ENCODE assay signal across 8 mouse cellular contexts in the genomic region with DNA sequence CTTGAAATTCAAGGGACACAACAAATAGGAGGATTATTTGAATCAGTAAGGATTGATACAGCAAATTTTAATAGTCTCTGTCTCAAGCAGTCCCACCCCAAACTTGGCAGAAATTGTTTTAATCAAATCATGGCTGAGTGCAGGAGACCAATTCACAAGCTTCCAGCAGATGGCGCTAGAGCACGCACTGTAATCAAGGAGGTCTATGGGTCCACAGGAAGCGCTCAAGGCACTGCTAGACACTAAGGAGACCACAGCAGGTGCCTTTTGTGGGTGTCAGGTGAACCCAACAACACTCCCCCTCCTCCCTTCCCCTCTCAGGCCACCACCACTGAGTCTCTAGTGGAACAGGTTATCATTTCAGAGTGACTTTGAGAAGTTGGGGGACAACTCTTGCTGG.
DNase-seq lines count a peak whose midpoint lies in the region; ATAC-seq and TF ChIP-seq lines count a peak whose summit lies in the region.

No protein-coding gene starts in this region.

- no peak overlapping the region for H3K27ac ChIP-seq in heart, adult 2 months
- H3K27ac ChIP-seq in forebrain, embryonic 13.5 days: no peak overlapping the region
- H3K27ac ChIP-seq in hindbrain, postnatal 0 days: no peak overlapping the region
- no peak overlapping the region for H3K27ac ChIP-seq in midbrain, embryonic 14.5 days (replicated peaks; ENCODE audit: low read depth, low read length)

- 4% methylated on average over 3 of the region's 3 CpGs for WGBS in heart, adult 2 months
- 1% methylated on average over 3 of the region's 3 CpGs for WGBS in forebrain, embryonic 13.5 days
- 3% methylated on average over 3 of the region's 3 CpGs for WGBS in hindbrain, postnatal 0 days
- WGBS in midbrain, embryonic 14.5 days: 0% methylated on average over 3 of the region's 3 CpGs

- TF ChIP-seq CTCF in heart, adult 2 months (IDR thresholded peaks at IDR 0.05): peak; percentile 82
- TF ChIP-seq CTCF in brain, embryonic 14.5 days (IDR thresholded peaks at IDR 0.05; ENCODE audit: borderline replicate concordance, extremely low read depth, insufficient read depth, insufficient read length): peak; percentile 93
- peak; percentile 96 for TF ChIP-seq CTCF in hindbrain, postnatal 0 days (IDR thresholded peaks at IDR 0.05; ENCODE audit: low read depth)

- H3K9me3 ChIP-seq in forebrain, embryonic 13.5 days (replicated peaks): no peaks in the 10 kb centered on the region
- H3K9me3 ChIP-seq in hindbrain, postnatal 0 days (ENCODE audit: low read length): no peaks in the 10 kb centered on the region
- H3K9me3 ChIP-seq in midbrain, embryonic 14.5 days (ENCODE audit: control insufficient read depth, low read length): 0 out of 2 replicates have a peak, but pooled peaks cover 3% of the 10 kb centered on the region

- no peak for TF ChIP-seq POLR2A in heart, adult 2 months (IDR thresholded peaks at IDR 0.05; ENCODE audit: insufficient read depth, low read depth, low read length)
- no peak for TF ChIP-seq POLR2A in brain, embryonic 14.5 days (IDR thresholded peaks at IDR 0.05; ENCODE audit: borderline replicate concordance, extremely low read depth, insufficient read depth, insufficient read length, poor library complexity, severe bottlenecking)

- H3K4me3 ChIP-seq in heart, adult 2 months: no peak overlapping the region
- no peak overlapping the region for H3K4me3 ChIP-seq in forebrain, embryonic 13.5 days
- no peak overlapping the region for H3K4me3 ChIP-seq in hindbrain, postnatal 0 days (ENCODE audit: low read length)
- no peak overlapping the region for H3K4me3 ChIP-seq in midbrain, embryonic 14.5 days (replicated peaks; ENCODE audit: low read depth, low read length)

- intact Hi-C loops in heart, adult 2 months (cut with DNase I): loop anchor here (1.0 kb wide), 1 partner anchor 647 kb away; no protein-coding TSS in a partner anchor
- intact Hi-C loops in heart, postnatal 25 days (cut with DNase I): loop anchor here (2.0 to 5.0 kb wide), 2 partner anchors 447 to 647 kb away; no protein-coding TSS in a partner anchor
- intact Hi-C loops in left cerebral cortex, postnatal 14 days (cut with DNase I): loop anchor here (10.0 kb wide), 2 partner anchors 385 to 645 kb away; no protein-coding TSS in a partner anchor

- TF ChIP-seq EP300 in heart, adult 2 months (IDR thresholded peaks at IDR 0.05; ENCODE audit: insufficient read depth, low read depth, low read length): no peak

- H3K27me3 ChIP-seq in heart, adult 2 months (ENCODE audit: control insufficient read depth, insufficient read depth, low read length): no peaks in the 10 kb centered on the region
- no peaks in the 10 kb centered on the region for H3K27me3 ChIP-seq in forebrain, embryonic 13.5 days
- H3K27me3 ChIP-seq in hindbrain, postnatal 0 days (ENCODE audit: insufficient read depth, low read length): no peaks in the 10 kb centered on the region
- no peaks in the 10 kb centered on the region for H3K27me3 ChIP-seq in midbrain, embryonic 14.5 days (ENCODE audit: control insufficient read depth, insufficient read depth, low read length)

- no peak overlapping the region for H3K4me2 ChIP-seq in forebrain, embryonic 13.5 days
- no peak overlapping the region for H3K4me2 ChIP-seq in hindbrain, postnatal 0 days (ENCODE audit: low read depth, low read length)
- no peak overlapping the region for H3K4me2 ChIP-seq in midbrain, embryonic 14.5 days (ENCODE audit: low read length)

- H3K36me3 ChIP-seq in heart, adult 2 months (ENCODE audit: control insufficient read depth, insufficient read depth, low read length): no peaks in the 10 kb centered on the region
- no peaks in the 10 kb centered on the region for H3K36me3 ChIP-seq in forebrain, embryonic 13.5 days (ENCODE audit: poor library complexity, severe bottlenecking)
- no peaks in the 10 kb centered on the region for H3K36me3 ChIP-seq in hindbrain, postnatal 0 days (ENCODE audit: insufficient read depth, low read length)
- H3K36me3 ChIP-seq in midbrain, embryonic 14.5 days (ENCODE audit: control insufficient read depth, insufficient read depth, low read length): no peaks in the 10 kb centered on the region

- peak; percentile 69; the same call in 1 of the 2 replicates for ATAC-seq in forebrain, embryonic 13.5 days
- 0 out of 2 replicates have a peak, but pooled peaks have one; percentile 32 for ATAC-seq in hindbrain, postnatal 0 days
- 0 out of 2 replicates have a peak, but pooled peaks have one; percentile 31 for ATAC-seq in midbrain, embryonic 14.5 days (ENCODE audit: low FRiP score, low TSS enrichment)

- no peaks in the 10 kb centered on the region for H3K79me2 ChIP-seq in heart, adult 2 months (replicated peaks; ENCODE audit: control insufficient read depth, insufficient read depth, low read length)

- DNase-seq in heart, adult 2 months: peak; percentile 22 to 49
- DNase-seq in heart, postnatal 25 days (ENCODE audit: low spot score): no peak
- peak; percentile 87 for DNase-seq in brain, embryonic 14.5 days (ENCODE audit: low read depth)
- peak; percentile 91 for DNase-seq in hindbrain, postnatal 0 days (ENCODE audit: low spot score)
- peak; percentile 67 to 84 for DNase-seq in left cerebral cortex, postnatal 14 days (ENCODE audit: low spot score in 2 of 2)
- DNase-seq in midbrain, embryonic 14.5 days: peak; percentile 90
- DNase-seq in testis, postnatal 10 days (ENCODE audit: low spot score): peak; percentile 81

- no peaks in the 10 kb centered on the region for H3K4me1 ChIP-seq in heart, adult 2 months (ENCODE audit: control insufficient read depth, insufficient read depth, low read length)
- peaks cover 5% of the 10 kb centered on the region; the same call in 1 of the 2 replicates for H3K4me1 ChIP-seq in forebrain, embryonic 13.5 days
- H3K4me1 ChIP-seq in hindbrain, postnatal 0 days (ENCODE audit: insufficient read depth, low read length): no peaks in the 10 kb centered on the region
- H3K4me1 ChIP-seq in midbrain, embryonic 14.5 days (ENCODE audit: control insufficient read depth, insufficient read depth, low read length): no peaks in the 10 kb centered on the region

- H3K9ac ChIP-seq in heart, adult 2 months (ENCODE audit: low read depth, low read length): no peak overlapping the region
- no peak overlapping the region for H3K9ac ChIP-seq in forebrain, embryonic 13.5 days
- H3K9ac ChIP-seq in hindbrain, postnatal 0 days (replicated peaks; ENCODE audit: low read length): no peak overlapping the region
- H3K9ac ChIP-seq in midbrain, embryonic 14.5 days (replicated peaks; ENCODE audit: low read length): no peak overlapping the region
